Mouse (Mus musculus): ENCODE measurements around the gene Eif2b1.
"Not testable (repeated sequence)": the region's sequence is repeated elsewhere in the genome, so short reads cannot be mapped to it uniquely, and the experiment has no call there.

Gene Eif2b1

GRCm38 (mm10) chr5:124550737-124551136, 28.2 kb downstream of the Eif2b1 start:
- not testable (repeated sequence) for DNase-seq (ENCODE audit: low read depth, low spot score)

DNA sequence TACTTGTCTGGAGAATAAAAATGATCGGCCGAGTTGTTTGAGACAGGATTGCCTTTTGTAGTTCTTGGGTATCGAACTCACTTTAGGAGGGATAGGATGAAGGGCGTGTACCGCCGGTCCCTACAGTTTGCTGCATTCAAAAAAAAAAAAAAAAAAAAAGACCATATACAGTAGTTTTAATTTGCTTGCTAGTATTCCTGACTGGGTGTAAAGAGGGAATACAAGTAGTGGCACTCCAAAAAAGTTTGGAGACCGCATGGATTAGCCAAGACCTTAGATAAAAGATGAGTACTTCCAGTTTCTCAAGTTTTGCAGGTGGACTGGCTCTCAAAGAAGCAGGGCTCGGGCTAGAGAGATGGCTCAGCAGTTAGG, 37.3 kb downstream of the Eif2b1 start:
- DNase-seq (ENCODE audit: low read depth, low spot score): no peak

DNA sequence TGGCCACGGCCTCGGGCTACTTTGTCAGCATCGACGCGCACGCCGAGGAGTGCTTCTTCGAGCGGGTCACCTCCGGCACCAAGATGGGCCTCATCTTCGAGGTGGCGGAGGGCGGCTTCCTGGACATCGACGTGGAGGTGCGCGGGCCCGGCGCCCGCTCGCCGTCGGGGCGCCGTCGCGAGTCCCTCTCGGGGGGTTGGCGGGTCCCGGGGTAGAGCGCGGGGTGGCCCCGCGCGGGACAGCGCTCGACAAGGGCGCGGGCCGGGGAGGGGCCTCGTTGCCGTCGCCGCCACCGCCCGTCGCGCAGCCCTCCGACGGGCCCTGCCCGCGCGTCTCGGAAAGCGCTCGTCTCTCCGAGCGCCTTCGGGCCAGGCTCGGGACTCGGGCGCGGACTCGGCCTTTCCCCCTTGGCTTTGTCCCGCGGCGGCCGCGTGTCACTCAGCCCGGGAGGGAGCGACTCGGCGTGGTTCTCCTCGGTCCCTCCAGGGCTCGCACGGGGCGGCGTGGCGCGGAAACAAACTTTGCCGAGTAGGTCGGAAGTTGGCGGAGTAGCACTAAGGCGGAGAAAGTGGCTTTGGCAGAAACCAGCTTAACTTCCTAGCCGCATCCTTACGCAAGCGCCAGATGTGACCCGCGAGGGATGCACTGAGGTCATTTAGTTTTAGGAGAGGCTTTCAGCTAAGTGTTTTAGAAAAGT, 37.9 kb downstream of the Eif2b1 start:
- no peak for DNase-seq (ENCODE audit: low read depth, low spot score)

DNA sequence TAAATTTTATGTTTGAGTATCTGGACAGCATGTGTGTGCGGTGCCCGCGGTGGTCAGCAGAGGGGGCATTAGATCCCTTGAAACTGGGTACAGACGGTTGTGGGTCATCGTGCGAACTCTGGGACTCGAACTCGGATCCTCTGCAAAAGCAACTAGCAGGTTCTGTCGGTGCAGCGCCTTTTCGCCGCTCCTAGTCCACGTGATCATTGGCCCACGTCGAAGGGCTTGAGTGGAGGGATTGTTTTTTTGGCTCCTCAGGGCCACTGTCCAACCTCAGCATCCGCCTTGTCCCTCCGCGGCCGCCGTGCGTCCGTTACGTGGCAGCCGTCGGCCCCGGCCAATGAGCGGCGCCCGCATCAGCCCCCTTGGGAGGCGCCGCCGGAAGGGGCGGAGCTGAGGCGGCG, 38.5 kb downstream of the Eif2b1 start, which contains the start of gene Tmed2:
TSS of gene Tmed2 (plus strand) at position 313 of the 404 bp plus-strand sequence.
- DNase-seq (ENCODE audit: low read depth, low spot score): peak; percentile 96

GRCm38 (mm10) chr5:124539905-124540304, 39.0 kb downstream of the Eif2b1 start:
- DNase-seq (ENCODE audit: low read depth, low spot score): no peak

- no peak for DNase-seq (ENCODE audit: low read depth, low spot score)
These were observed 39.8 kb downstream of the Eif2b1 start for GRCm38 (mm10) chr5:124538813-124539792.

DNA sequence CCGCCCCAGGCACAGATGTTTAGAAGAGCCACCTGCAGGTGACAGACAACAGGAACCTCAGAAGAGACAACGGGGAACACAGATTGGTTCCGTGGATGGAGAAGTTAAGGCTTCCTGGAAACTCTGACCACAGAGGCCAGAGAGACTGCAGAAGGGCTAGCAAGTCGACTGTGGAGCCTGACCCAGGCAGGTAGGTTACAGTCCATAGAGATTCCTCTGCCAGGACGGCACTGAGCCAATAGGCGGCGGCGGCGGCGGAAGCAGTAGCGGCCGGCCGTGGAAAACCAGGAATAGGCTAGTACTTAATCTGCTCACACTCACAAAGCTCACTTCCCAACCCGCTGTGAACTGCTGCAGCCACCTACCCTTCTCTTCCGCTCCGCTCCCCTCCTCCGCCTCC, 42.2 kb downstream of the Eif2b1 start:
- DNase-seq (ENCODE audit: low read depth, low spot score): no peak

DNA sequence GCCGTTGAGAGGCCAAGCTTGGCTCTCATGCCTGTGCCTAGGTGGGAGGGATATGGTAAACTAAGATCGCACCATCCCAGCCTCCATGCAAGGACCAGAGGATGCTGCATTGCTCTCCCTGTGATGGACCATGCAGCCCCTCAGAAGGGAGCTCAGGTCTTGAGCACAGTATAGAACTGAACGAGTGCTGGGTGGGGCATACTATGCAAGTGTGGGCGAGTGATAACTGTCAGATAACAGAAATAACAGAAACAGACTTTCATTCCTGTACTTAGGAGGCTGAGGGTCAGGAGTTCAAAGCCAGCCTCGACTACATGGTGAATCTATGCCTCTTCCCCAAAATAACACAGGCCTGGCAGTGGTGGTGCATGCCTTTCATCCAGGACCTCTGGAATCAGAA, 43.9 kb downstream of the Eif2b1 start:
- no peak for DNase-seq (ENCODE audit: low read depth, low spot score)

DNA sequence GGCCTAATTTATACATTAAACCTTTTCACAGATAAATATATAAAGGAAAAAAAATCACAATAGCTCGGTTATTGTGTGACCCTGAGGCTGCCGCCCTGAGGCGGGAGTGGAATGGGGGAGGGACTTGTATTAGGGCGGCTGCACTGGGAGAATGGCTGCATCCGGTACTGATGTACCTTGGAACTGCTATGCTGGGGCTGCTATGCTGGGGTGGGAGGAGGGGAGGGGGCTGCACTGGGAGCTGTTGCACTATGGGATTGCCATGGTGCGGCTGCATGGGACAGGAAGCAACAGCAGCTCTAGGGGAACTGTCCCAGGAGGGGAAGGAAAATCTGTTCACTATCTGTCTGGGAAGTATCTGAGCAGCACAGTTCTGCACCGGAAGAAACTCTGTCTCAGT, 46.5 kb downstream of the Eif2b1 start:
- no peak for DNase-seq (ENCODE audit: low read depth, low spot score)

GRCm38 (mm10) chr5:124531583-124531930, 47.4 kb downstream of the Eif2b1 start:
- no peak for DNase-seq (ENCODE audit: low read depth, low spot score)

DNA sequence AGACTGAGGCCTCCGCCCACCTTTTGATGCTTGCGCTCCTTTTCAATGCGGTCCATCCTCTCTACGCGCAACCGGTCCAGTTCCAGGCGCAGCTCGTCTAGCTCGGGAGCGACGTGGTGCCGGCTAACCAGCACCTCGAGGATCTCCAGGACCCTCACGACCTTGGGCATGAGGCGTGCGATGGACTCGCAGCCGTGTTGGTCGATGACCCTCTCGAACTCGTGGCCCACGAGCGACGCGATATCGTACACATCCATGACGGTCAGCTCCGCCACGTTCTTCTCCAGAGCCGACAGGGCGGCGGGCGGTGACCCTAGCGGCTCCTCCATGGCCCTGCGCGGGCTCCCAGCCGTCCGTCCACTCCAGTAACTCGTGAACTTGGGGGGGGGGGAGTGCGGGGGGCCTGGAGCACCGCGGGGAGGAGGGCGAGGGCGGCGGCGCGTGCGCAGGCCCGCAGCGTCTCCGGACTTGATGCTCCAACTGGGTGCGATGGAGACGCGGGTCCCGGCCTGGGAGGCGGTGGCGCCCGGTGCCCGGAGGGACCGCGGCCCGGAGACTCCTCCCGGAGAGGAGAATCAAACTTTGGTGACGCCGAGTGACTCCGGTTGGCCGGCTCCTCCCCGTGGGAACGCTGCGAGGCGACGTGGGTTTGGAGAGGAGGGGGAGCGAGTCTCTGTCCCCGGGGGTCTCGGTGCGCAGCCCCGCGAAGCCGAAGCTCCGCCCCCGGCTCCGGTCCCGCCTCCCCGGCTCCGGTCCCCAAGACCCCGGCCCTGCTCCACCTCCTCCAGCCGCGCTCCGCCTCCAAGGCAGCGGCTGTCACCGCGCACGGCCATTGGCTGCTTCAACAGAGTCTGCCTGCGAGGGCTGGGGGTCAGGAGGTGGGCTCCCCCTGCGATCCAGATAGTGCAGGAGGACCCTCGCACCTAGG, 48.0 kb downstream of the Eif2b1 start, which contains the start of gene Rilpl1:
TSS of gene Rilpl1 (minus strand) at position 737 of the 928 bp plus-strand sequence.
- peak; percentile 59 for DNase-seq (ENCODE audit: low read depth, low spot score)

DNA sequence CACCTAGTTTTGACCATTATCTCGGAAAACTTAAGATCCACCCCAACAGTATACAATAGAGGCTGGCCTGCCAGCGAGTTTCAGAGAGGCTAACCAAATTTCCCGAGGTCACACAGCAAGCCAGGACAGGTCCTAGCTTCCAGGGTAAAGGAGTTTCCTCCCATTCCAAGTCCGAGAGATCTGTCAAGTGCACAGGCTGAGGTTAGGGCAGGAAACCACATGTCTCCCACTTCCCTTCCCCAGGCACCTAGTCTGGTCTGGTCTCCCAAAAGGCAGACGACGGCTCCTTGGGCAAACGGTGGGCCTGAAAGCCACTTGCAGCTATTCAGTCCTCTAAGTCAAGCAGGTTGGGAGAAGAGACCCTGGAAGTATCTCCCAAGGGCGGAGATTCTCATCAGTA, 49.2 kb downstream of the Eif2b1 start:
- no peak for DNase-seq (ENCODE audit: low read depth, low spot score)

DNA sequence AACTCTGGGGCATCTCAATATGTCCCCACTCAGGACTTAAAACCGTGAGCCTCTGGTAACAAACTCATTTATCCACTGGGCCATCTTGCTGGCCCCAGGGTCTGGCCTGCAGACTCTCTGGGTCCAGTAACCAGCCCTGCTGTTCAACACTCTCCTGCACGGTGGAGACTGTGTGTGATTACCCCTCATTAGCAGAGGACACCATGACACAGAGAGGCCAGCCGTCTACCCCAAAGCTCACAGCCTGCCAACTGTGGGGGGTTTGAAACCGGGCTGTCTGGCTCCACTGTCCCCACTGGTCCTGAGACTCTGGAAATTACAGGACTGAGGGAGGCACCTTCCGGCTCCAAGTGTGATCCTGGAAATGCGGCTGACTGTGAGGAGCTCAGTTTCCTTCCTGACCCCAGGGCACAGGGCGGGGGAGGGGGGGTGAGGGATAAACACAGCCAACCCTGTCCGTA, 49.7 kb downstream of the Eif2b1 start:
- no peak for DNase-seq (ENCODE audit: low read depth, low spot score)

DNA sequence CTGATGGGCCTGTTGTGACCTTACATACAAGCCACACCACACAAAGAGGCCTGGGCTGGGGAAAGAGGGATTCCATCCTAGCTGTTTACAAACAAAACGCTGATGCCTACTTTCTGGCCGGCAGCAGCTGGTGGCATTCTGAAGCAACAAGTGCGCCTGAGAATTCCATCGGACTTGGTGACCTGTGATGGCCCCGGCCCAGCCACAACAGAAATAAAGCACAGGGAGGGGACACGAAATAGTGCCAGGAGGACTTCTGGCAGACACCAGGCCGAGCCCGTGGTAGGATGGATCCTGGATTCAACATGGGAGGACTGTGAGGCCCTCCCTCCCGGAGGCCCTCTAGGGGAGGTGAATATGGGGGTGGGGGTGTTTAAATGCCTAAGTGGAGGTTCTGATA, 50.1 kb downstream of the Eif2b1 start:
- no peak for DNase-seq (ENCODE audit: low read depth, low spot score)

GRCm38 (mm10) chr5:124528351-124528750, 50.6 kb downstream of the Eif2b1 start:
- no peak for DNase-seq (ENCODE audit: low read depth, low spot score)

- no peak for DNase-seq (ENCODE audit: low read depth, low spot score)
These were observed 54.0 kb downstream of the Eif2b1 start for GRCm38 (mm10) chr5:124524943-124525342.

DNA sequence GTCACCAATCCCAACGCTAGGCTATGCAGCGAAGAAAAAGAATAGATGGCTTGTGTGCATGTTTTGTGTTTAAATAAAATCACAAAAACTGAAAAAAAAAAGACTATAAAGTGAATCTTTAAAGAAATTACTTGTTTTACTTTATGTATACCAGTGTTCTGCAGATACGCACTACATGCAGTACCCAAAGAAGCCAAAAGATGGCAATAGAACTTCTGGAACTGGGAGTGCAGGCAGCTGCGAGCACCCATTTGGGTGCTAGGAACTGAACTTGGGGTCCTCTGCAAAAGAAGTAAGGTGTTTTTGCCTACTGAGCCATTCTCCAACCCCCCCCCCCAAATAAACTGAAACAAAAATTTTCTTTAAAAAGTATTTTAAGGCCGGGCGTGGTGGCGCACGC, 55.9 kb downstream of the Eif2b1 start:
- DNase-seq (ENCODE audit: low read depth, low spot score): no peak

DNA sequence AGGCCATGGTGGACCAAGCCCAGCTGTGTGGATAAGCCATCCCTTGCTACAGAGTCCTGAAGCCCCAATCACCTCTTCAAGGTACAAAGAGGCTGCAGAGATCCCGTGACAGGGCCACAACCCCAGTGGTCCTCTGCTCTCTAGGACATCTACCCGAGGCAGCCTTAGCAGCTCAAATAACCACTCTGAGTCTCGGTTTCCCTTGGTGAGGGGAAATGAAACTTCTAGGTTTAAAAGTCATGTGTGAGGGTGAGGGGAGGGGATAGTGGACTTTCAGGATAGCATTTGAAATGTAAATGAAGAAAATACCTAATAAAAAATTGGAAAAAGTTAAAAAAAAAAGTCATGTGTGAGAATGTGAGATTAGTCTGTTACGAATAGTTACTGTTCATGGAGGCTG, 57.3 kb downstream of the Eif2b1 start:
- no peak for DNase-seq (ENCODE audit: low read depth, low spot score)

Measured in brain, embryonic 18.5 days (tissue).